Mouse (Mus musculus) limb, embryonic 11.5 days (tissue): ENCODE results near the gene Cnpy2. TPM values are rescaled to one million over a fixed set of nuclear protein-coding genes. Genes with fewer than 3 reads are reported as not detected.

Source experiments
- ATAC-seq: fragments of 200-750 bp; cut with Nextera tagmentation; 2 replicates; pipeline ENCODE4 v1.8.0; 2017; ENCODE audit warnings: low read depth; ENCODE audit not compliant: insufficient number of reproducible peaks, low FRiP score, low TSS enrichment
- DNase-seq: peaks from one replicate; pipeline ENCODE4 v3.0.0-alpha.2; 2015; ENCODE audit warnings: low spot score
- H3K27ac ChIP-seq: fragments of 300-500 bp; sonication (generic); replicated peaks from 2 replicates; pipeline ENCODE4 v1.5.1; 2014; ENCODE audit warnings: low read depth, mild to moderate bottlenecking, low read length
- H3K27me3 ChIP-seq: fragments of 300-500 bp; sonication (generic); 2 replicates; pipeline ENCODE4 v1.6.1; 2014; ENCODE audit warnings: mild to moderate bottlenecking, low read length, mixed read lengths; ENCODE audit not compliant: control insufficient read depth, insufficient read depth
- H3K36me3 ChIP-seq: fragments of 300-500 bp; sonication (generic); 2 replicates; pipeline ENCODE4 v1.6.1; 2014; ENCODE audit warnings: mild to moderate bottlenecking, low read length, moderate library complexity, mixed read lengths; ENCODE audit not compliant: control insufficient read depth, insufficient read depth
- H3K4me1 ChIP-seq: fragments of 300-500 bp; sonication (generic); 2 replicates; pipeline ENCODE4 v1.6.1; 2014; ENCODE audit warnings: low read length, mixed read lengths; ENCODE audit not compliant: control insufficient read depth, insufficient read depth
- H3K4me2 ChIP-seq: fragments of 300-500 bp; sonication (generic); 2 replicates; pipeline ENCODE4 v1.6.1; 2014; ENCODE audit warnings: low read depth, mild to moderate bottlenecking, moderate library complexity; ENCODE audit not compliant: severe bottlenecking
- H3K4me3 ChIP-seq: fragments of 300-500 bp; sonication (generic); 2 replicates; pipeline ENCODE4 v1.5.1; 2014; ENCODE audit warnings: low read depth, low read length
- H3K9ac ChIP-seq: fragments of 300-500 bp; sonication (generic); 2 replicates; pipeline ENCODE4 v1.6.1; 2014; ENCODE audit warnings: mild to moderate bottlenecking, low read length
- H3K9me3 ChIP-seq: fragments of 300-500 bp; sonication (generic); 2 replicates; pipeline ENCODE4 v1.6.1; 2016; ENCODE audit warnings: low read length; ENCODE audit not compliant: control insufficient read depth
- WGBS: fragments of 180-500 bp; shearing (Covaris S2); extraction: QIAGEN DNeasy Blood & Tissue Kit; methylation state at CpG from one replicate; pipeline ENCODE4 v1.1.7; 2014; 5-methylcytosine and 5-hydroxymethylcytosine counted together
- polyA plus RNA-seq: library from polyadenylated mRNA; unstranded; fragments of >200 nt; fragmentation: Nextera tagmentation; extraction: Ambion mirVana; gene quantifications from 2 replicates; pipeline ENCODE4 v1.2.1, GENCODE M21; 2014

Cnpy2 gene
- polyA plus RNA-seq, 1 experiment from 2014 or later = 351 TPM

GRCm38 (mm10) chr10:128302785-128303125 lies 19.5 kb upstream of the Cnpy2 start:
- Histone ChIP-seq H3K27ac (peak overlapping the region; percentile 89), H3K9ac (peak overlapping the region; percentile 91), H3K9me3 (no peaks in the 10 kb centered on the region), H3K4me1 (peaks cover 3% of the 10 kb centered on the region), H3K36me3 (no peaks in the 10 kb centered on the region), H3K4me3 (peak overlapping the region; percentile 60), H3K4me2 (peak overlapping the region; percentile 85), H3K27me3 (no peaks in the 10 kb centered on the region)
- ATAC-seq = peak; percentile 42
- WGBS = under 1% methylated on average over 9 of the region's 9 CpGs
- DNase-seq = no peak

GRCm38 (mm10) chr10:128303126-128304021 lies 18.9 kb upstream of the Cnpy2 start, which contains the start of gene Pan2:
Gene Pan2, plus strand, starts transcription at chr10:128303335.
- Histone ChIP-seq H3K9ac (peak within 1 kb of the TSS; percentile 91), H3K4me3 (peak within 1 kb of the TSS; percentile 60), H3K4me1 (peaks cover 3% of the 10 kb centered on the region), H3K27me3 (no peaks in the 10 kb centered on the region), H3K9me3 (no peaks in the 10 kb centered on the region), H3K4me2 (peak within 1 kb of the TSS; percentile 85), H3K27ac (peak within 1 kb of the TSS; percentile 89), H3K36me3 (no peaks in the 10 kb centered on the region; the same call in 1 of the 2 replicates)
- 3% methylated on average over 37 of the region's 37 CpGs for WGBS
- peak; percentile 99 for ATAC-seq
- peak; percentile 100 for DNase-seq

- 90% methylated on average over 7 of the region's 7 CpGs for WGBS
- H3K27ac ChIP-seq = no peak overlapping the region
- H3K27me3 ChIP-seq = no peaks in the 10 kb centered on the region
- no peaks in the 10 kb centered on the region for H3K4me1 ChIP-seq
- no peak overlapping the region for H3K4me3 ChIP-seq
- DNase-seq (no peak), ATAC-seq (no peak)
- H3K36me3 ChIP-seq = peaks cover 11% of the 10 kb centered on the region; the same call in 1 of the 2 replicates
- no peak overlapping the region for H3K4me2 ChIP-seq
- no peaks in the 10 kb centered on the region for H3K9me3 ChIP-seq
- H3K9ac ChIP-seq = no peak overlapping the region
These were observed 12.6 kb upstream of the Cnpy2 start for GRCm38 (mm10) chr10:128309654-128310053.

- no peaks in the 10 kb centered on the region for H3K9me3 ChIP-seq
- no peak overlapping the region for H3K27ac ChIP-seq
- no peak overlapping the region for H3K4me3 ChIP-seq
- H3K4me1 ChIP-seq = no peaks in the 10 kb centered on the region
- H3K4me2 ChIP-seq = no peak overlapping the region
- no peaks in the 10 kb centered on the region for H3K27me3 ChIP-seq
- ATAC-seq = no peak
- H3K9ac ChIP-seq = no peak overlapping the region
- WGBS = 86% methylated on average over 11 of the region's 11 CpGs
- H3K36me3 ChIP-seq = peaks cover 14% of the 10 kb centered on the region; the same call in 1 of the 2 replicates
- no peak for DNase-seq
These were observed 12.1 kb upstream of the Cnpy2 start for GRCm38 (mm10) chr10:128310177-128310576.

- Histone ChIP-seq H3K4me2 (no peak overlapping the region), H3K9ac (no peak overlapping the region), H3K4me1 (no peaks in the 10 kb centered on the region), H3K4me3 (no peak overlapping the region), H3K27me3 (no peaks in the 10 kb centered on the region), H3K9me3 (no peaks in the 10 kb centered on the region), H3K36me3 (peaks cover 19% of the 10 kb centered on the region; the same call in 1 of the 2 replicates), H3K27ac (no peak overlapping the region)
- ATAC-seq (no peak), DNase-seq (no peak)
- WGBS = 87% methylated on average over 4 of the region's 4 CpGs
These were observed 11.4 kb upstream of the Cnpy2 start for GRCm38 (mm10) chr10:128310902-128311301.

GRCm38 (mm10) chr10:128315578-128315977 lies 6.7 kb upstream of the Cnpy2 start:
- no peak for ATAC-seq
- Histone ChIP-seq H3K4me2 (no peak overlapping the region), H3K27me3 (no peaks in the 10 kb centered on the region), H3K4me1 (no peaks in the 10 kb centered on the region), H3K27ac (no peak overlapping the region), H3K36me3 (peaks cover 38% of the 10 kb centered on the region), H3K9me3 (no peaks in the 10 kb centered on the region), H3K4me3 (no peak overlapping the region), H3K9ac (no peak overlapping the region)
- no peak for DNase-seq
- 94% methylated on average over 8 of the region's 8 CpGs for WGBS

DNA sequence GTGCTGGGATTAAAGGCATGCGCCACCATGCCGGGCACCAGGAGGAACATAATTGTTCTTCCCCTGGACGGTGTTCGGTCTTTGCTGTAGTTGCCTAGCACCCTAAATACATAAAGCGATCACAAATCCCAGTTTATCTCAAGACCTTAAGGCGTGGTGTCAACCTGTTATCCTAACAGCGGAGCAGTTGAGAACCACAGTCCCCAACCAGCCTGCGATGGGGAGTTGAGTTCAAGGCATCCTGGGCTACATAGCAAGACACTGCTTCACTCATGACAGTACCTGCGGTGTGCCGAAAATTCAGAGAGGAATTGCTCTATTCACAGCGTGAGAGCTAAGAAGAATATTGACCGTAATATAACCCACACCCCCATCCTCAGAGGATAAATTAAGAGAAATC lies 618 bp upstream of the Cnpy2 start:
- Histone ChIP-seq H3K27me3 (no peaks in the 10 kb centered on the region), H3K4me2 (peak overlapping the region; percentile 95), H3K4me3 (peak overlapping the region; percentile 89), H3K4me1 (peaks cover 11% of the 10 kb centered on the region; the same call in 1 of the 2 replicates), H3K9me3 (no peaks in the 10 kb centered on the region), H3K36me3 (peaks cover 32% of the 10 kb centered on the region), H3K27ac (no peak overlapping the region; the same call in 1 of the 2 replicates), H3K9ac (peak overlapping the region; percentile 50)
- WGBS = 66% methylated on average over 12 of the region's 12 CpGs
- peak; percentile 49 for DNase-seq
- no peak for ATAC-seq

- ATAC-seq = no peak
- peak overlapping the region; percentile 89 for H3K4me3 ChIP-seq
These were observed 1.3 kb downstream of the Cnpy2 start for GRCm38 (mm10) chr10:128323516-128323915.

More at GRCm38 (mm10) chr10:128323516-128323915, 1.3 kb downstream of the Cnpy2 start:
- peaks cover 11% of the 10 kb centered on the region; the same call in 1 of the 2 replicates for H3K4me1 ChIP-seq
- 0 out of 2 replicates have a peak overlapping the region, but pooled peaks have one; percentile 96 for H3K27ac ChIP-seq
- no peaks in the 10 kb centered on the region for H3K9me3 ChIP-seq
- peak overlapping the region; percentile 95 for H3K4me2 ChIP-seq
- 84% methylated on average over 8 of the region's 8 CpGs for WGBS
- no peak for DNase-seq
- H3K36me3 ChIP-seq = peaks cover 30% of the 10 kb centered on the region
- peak overlapping the region; percentile 99 for H3K9ac ChIP-seq
- H3K27me3 ChIP-seq = no peaks in the 10 kb centered on the region
